Mouse (Mus musculus): Measurements from ENCODE around the gene Lcat. TPM values are rescaled to one million over a fixed set of nuclear protein-coding genes. Genes with fewer than 3 reads are reported as not detected.

The Lcat gene
- polyA plus RNA-seq, 1 experiment from 2014 or later: 1.2 TPM

- Histone ChIP-seq H3K36me3 (ENCODE audit: control insufficient read depth, insufficient read depth, low read length) (peaks cover 79% of the 10 kb centered on the region), H3K27me3 (ENCODE audit: control insufficient read depth, insufficient read depth, low read length) (no peaks in the 10 kb centered on the region)
Measured at GRCm38 (mm10) chr8:105942542-105942941, 640 bp downstream of the Lcat start.

GRCm38 (mm10) chr8:105942026-105942425, 1.2 kb downstream of the Lcat start:
- peaks cover 73% of the 10 kb centered on the region for H3K36me3 ChIP-seq (ENCODE audit: control insufficient read depth, insufficient read depth, low read length)

More at GRCm38 (mm10) chr8:105942542-105942941, 640 bp downstream of the Lcat start:
- Histone ChIP-seq H3K9me3 (ENCODE audit: control insufficient read depth, low read length) (no peaks in the 10 kb centered on the region), H3K4me2 (ENCODE audit: low read length) (no peak overlapping the region), H3K27ac (replicated peaks in 1 of 2; ENCODE audit: control insufficient read depth in 1 of 2, insufficient read depth in 1 of 2, low read depth in 2 of 2, low read length in 2 of 2) (no peak overlapping the region), H3K9ac (ENCODE audit: low read length) (no peak overlapping the region), H3K4me3 (ENCODE audit: control insufficient read depth in 1 of 2, insufficient read depth in 1 of 2, low read depth in 1 of 2, low read length in 2 of 2) (no peak overlapping the region), H3K4me1 (ENCODE audit: control insufficient read depth in 2 of 2, insufficient read depth in 2 of 2, low read length in 2 of 2) (peaks cover 0 to 4% of the 10 kb centered on the region in 2 experiments; a peak in 1 of 4 replicates)
- no peak for ATAC-seq (ENCODE audit: insufficient number of reproducible peaks, insufficient read depth, low FRiP score, low read depth)
- WGBS: 93% methylated on average over 5 of the region's 5 CpGs

GRCm38 (mm10) chr8:105938306-105938669, 4.9 kb downstream of the Lcat start, which contains the start of gene Psmb10:
Gene Psmb10 (minus strand): TSS chr8:105938444.
- peak within 1 kb of the TSS; percentile 88 to 92 for H3K27ac ChIP-seq (replicated peaks in 1 of 2; ENCODE audit: control insufficient read depth in 1 of 2, insufficient read depth in 1 of 2, low read depth in 2 of 2, low read length in 2 of 2)
- WGBS: 24% methylated on average over 4 of the region's 4 CpGs
- H3K36me3 ChIP-seq (ENCODE audit: control insufficient read depth, insufficient read depth, low read length): peaks cover 53% of the 10 kb centered on the region
- H3K9me3 ChIP-seq (ENCODE audit: control insufficient read depth, low read length): no peaks in the 10 kb centered on the region
- peak within 1 kb of the TSS; percentile 86 for H3K9ac ChIP-seq (ENCODE audit: low read length)
- H3K4me2 ChIP-seq (ENCODE audit: low read length): peak within 1 kb of the TSS; percentile 75
- ATAC-seq (ENCODE audit: insufficient number of reproducible peaks, insufficient read depth, low FRiP score, low read depth): no peak
- peaks cover 3 to 13% of the 10 kb centered on the region in 2 experiments for H3K4me1 ChIP-seq (ENCODE audit: control insufficient read depth in 2 of 2, insufficient read depth in 2 of 2, low read length in 2 of 2)
- no peaks in the 10 kb centered on the region for H3K27me3 ChIP-seq (ENCODE audit: control insufficient read depth, insufficient read depth, low read length)
- peak within 1 kb of the TSS; percentile 54 to 71 for H3K4me3 ChIP-seq (ENCODE audit: control insufficient read depth in 1 of 2, insufficient read depth in 1 of 2, low read depth in 1 of 2, low read length in 2 of 2)

More at GRCm38 (mm10) chr8:105942026-105942425, 1.2 kb downstream of the Lcat start:
- no peaks in the 10 kb centered on the region for H3K27me3 ChIP-seq (ENCODE audit: control insufficient read depth, insufficient read depth, low read length)
- H3K4me2 ChIP-seq (ENCODE audit: low read length): no peak overlapping the region
- H3K4me1 ChIP-seq (ENCODE audit: control insufficient read depth in 2 of 2, insufficient read depth in 2 of 2, low read length in 2 of 2): peaks cover 0 to 4% of the 10 kb centered on the region in 2 experiments; a peak in 1 of 4 replicates
- H3K4me3 ChIP-seq (ENCODE audit: control insufficient read depth in 1 of 2, insufficient read depth in 1 of 2, low read depth in 1 of 2, low read length in 2 of 2): no peak overlapping the region
- H3K9ac ChIP-seq (ENCODE audit: low read length): no peak overlapping the region
- no peak for ATAC-seq (ENCODE audit: insufficient number of reproducible peaks, insufficient read depth, low FRiP score, low read depth)
- H3K9me3 ChIP-seq (ENCODE audit: control insufficient read depth, low read length): no peaks in the 10 kb centered on the region
- WGBS: 93% methylated on average over 11 of the region's 11 CpGs
- no peak overlapping the region for H3K27ac ChIP-seq (replicated peaks in 1 of 2; ENCODE audit: control insufficient read depth in 1 of 2, insufficient read depth in 1 of 2, low read depth in 2 of 2, low read length in 2 of 2)

- Histone ChIP-seq H3K4me2 (ENCODE audit: low read length) (peak overlapping the region; percentile 75), H3K9ac (ENCODE audit: low read length) (peak overlapping the region; percentile 86), H3K27ac (replicated peaks in 1 of 2; ENCODE audit: control insufficient read depth in 1 of 2, insufficient read depth in 1 of 2, low read depth in 2 of 2, low read length in 2 of 2) (peak overlapping the region; percentile 88 to 92), H3K27me3 (ENCODE audit: control insufficient read depth, insufficient read depth, low read length) (no peaks in the 10 kb centered on the region), H3K4me1 (ENCODE audit: control insufficient read depth in 2 of 2, insufficient read depth in 2 of 2, low read length in 2 of 2) (peaks cover 3 to 13% of the 10 kb centered on the region in 2 experiments), H3K9me3 (ENCODE audit: control insufficient read depth, low read length) (no peaks in the 10 kb centered on the region), H3K36me3 (ENCODE audit: control insufficient read depth, insufficient read depth, low read length) (peaks cover 48% of the 10 kb centered on the region), H3K4me3 (ENCODE audit: control insufficient read depth in 1 of 2, insufficient read depth in 1 of 2, low read depth in 1 of 2, low read length in 2 of 2) (peak overlapping the region; percentile 54 to 71)
- no peak for ATAC-seq (ENCODE audit: insufficient number of reproducible peaks, insufficient read depth, low FRiP score, low read depth)
- WGBS: under 1% methylated on average over 33 of the region's 33 CpGs
Measured at GRCm38 (mm10) chr8:105937496-105938305, 5.5 kb downstream of the Lcat start.

GRCm38 (mm10) chr8:105936866-105937475, 6.2 kb downstream of the Lcat start:
- under 1% methylated on average over 30 of the region's 30 CpGs for WGBS
- H3K9me3 ChIP-seq (ENCODE audit: control insufficient read depth, low read length): no peaks in the 10 kb centered on the region
- no peaks in the 10 kb centered on the region for H3K27me3 ChIP-seq (ENCODE audit: control insufficient read depth, insufficient read depth, low read length)
- H3K36me3 ChIP-seq (ENCODE audit: control insufficient read depth, insufficient read depth, low read length): peaks cover 49% of the 10 kb centered on the region
- peak; percentile 79 for ATAC-seq (ENCODE audit: insufficient number of reproducible peaks, insufficient read depth, low FRiP score, low read depth)
- peak overlapping the region; percentile 54 to 71 for H3K4me3 ChIP-seq (ENCODE audit: control insufficient read depth in 1 of 2, insufficient read depth in 1 of 2, low read depth in 1 of 2, low read length in 2 of 2)
- H3K9ac ChIP-seq (ENCODE audit: low read length): peak overlapping the region; percentile 86
- peak overlapping the region; percentile 88 to 92 for H3K27ac ChIP-seq (replicated peaks in 1 of 2; ENCODE audit: control insufficient read depth in 1 of 2, insufficient read depth in 1 of 2, low read depth in 2 of 2, low read length in 2 of 2)
- H3K4me2 ChIP-seq (ENCODE audit: low read length): peak overlapping the region; percentile 75
- H3K4me1 ChIP-seq (ENCODE audit: control insufficient read depth in 2 of 2, insufficient read depth in 2 of 2, low read length in 2 of 2): peaks cover 3 to 13% of the 10 kb centered on the region in 2 experiments

GRCm38 (mm10) chr8:105935863-105936603, 7.1 kb downstream of the Lcat start:
- H3K4me2 ChIP-seq (ENCODE audit: low read length): peak overlapping the region; percentile 75
- H3K27ac ChIP-seq (replicated peaks in 1 of 2; ENCODE audit: control insufficient read depth in 1 of 2, insufficient read depth in 1 of 2, low read depth in 2 of 2, low read length in 2 of 2): peak overlapping the region in 1 of 2 experiments; percentile 59; a peak in 2 of 4 replicates
- H3K4me1 ChIP-seq (ENCODE audit: control insufficient read depth in 2 of 2, insufficient read depth in 2 of 2, low read length in 2 of 2): peaks cover 3 to 13% of the 10 kb centered on the region in 2 experiments
- peak overlapping the region; percentile 54 to 71 for H3K4me3 ChIP-seq (ENCODE audit: control insufficient read depth in 1 of 2, insufficient read depth in 1 of 2, low read depth in 1 of 2, low read length in 2 of 2)
- H3K27me3 ChIP-seq (ENCODE audit: control insufficient read depth, insufficient read depth, low read length): no peaks in the 10 kb centered on the region
- peaks cover 44% of the 10 kb centered on the region for H3K36me3 ChIP-seq (ENCODE audit: control insufficient read depth, insufficient read depth, low read length)
- WGBS: 27% methylated on average over 7 of the region's 7 CpGs
- no peaks in the 10 kb centered on the region for H3K9me3 ChIP-seq (ENCODE audit: control insufficient read depth, low read length)
- ATAC-seq (ENCODE audit: insufficient number of reproducible peaks, insufficient read depth, low FRiP score, low read depth): no peak
- peak overlapping the region; percentile 76 for H3K9ac ChIP-seq (ENCODE audit: low read length)

GRCm38 (mm10) chr8:105935105-105935504, 8.1 kb downstream of the Lcat start:
- Histone ChIP-seq H3K27ac (replicated peaks in 1 of 2; ENCODE audit: control insufficient read depth in 1 of 2, insufficient read depth in 1 of 2, low read depth in 2 of 2, low read length in 2 of 2) (no peak overlapping the region), H3K36me3 (ENCODE audit: control insufficient read depth, insufficient read depth, low read length) (peaks cover 46% of the 10 kb centered on the region), H3K27me3 (ENCODE audit: control insufficient read depth, insufficient read depth, low read length) (no peaks in the 10 kb centered on the region), H3K9me3 (ENCODE audit: control insufficient read depth, low read length) (no peaks in the 10 kb centered on the region), H3K4me1 (ENCODE audit: control insufficient read depth in 2 of 2, insufficient read depth in 2 of 2, low read length in 2 of 2) (peaks cover 3 to 13% of the 10 kb centered on the region in 2 experiments), H3K9ac (ENCODE audit: low read length) (no peak overlapping the region), H3K4me3 (ENCODE audit: control insufficient read depth in 1 of 2, insufficient read depth in 1 of 2, low read depth in 1 of 2, low read length in 2 of 2) (no peak overlapping the region), H3K4me2 (ENCODE audit: low read length) (no peak overlapping the region)
- no peak for ATAC-seq (ENCODE audit: insufficient number of reproducible peaks, insufficient read depth, low FRiP score, low read depth)
- 47% methylated on average over 6 of the region's 6 CpGs for WGBS
